Mouse (Mus musculus): ENCODE measurements at regions not wholly inside any gene's neighbourhood (a gene's known extent, or its start where the extent isn't known, plus 50 kb on each side); places are given as distances from the start of the nearest gene placed in this dataset.

- DNase-seq, result no peak
These were observed 225.6 kb downstream of the Mbnl1 start for GRCm38 (mm10) chr3:60698189-60698588.

GRCm38 (mm10) chr3:60707139-60707538 is 234.5 kb downstream of the Mbnl1 start:
- DNase-seq, result no peak

GRCm38 (mm10) chr3:60712896-60713295 is 240.3 kb downstream of the Mbnl1 start:
- no peak for DNase-seq

- DNase-seq, result no peak
These were observed 247.7 kb downstream of the Mbnl1 start for GRCm38 (mm10) chr3:60720322-60720721.

GRCm38 (mm10) chr3:60731331-60731730 is 258.7 kb downstream of the Mbnl1 start:
- DNase-seq, result no peak

GRCm38 (mm10) chr3:60740543-60741294 is 261.9 kb upstream of the P2ry1 start:
- DNase-seq, result no peak

GRCm38 (mm10) chr3:60741379-60741778 is 261.2 kb upstream of the P2ry1 start:
- no peak for DNase-seq

- DNase-seq, result no peak
These were observed 260.4 kb upstream of the P2ry1 start for GRCm38 (mm10) chr3:60742232-60742631.

GRCm38 (mm10) chr3:60745075-60745474 is 257.5 kb upstream of the P2ry1 start:
- no peak for DNase-seq

GRCm38 (mm10) chr3:60758568-60758967 is 244.0 kb upstream of the P2ry1 start:
- DNase-seq, result no peak

- no peak for DNase-seq
These were observed 243.5 kb upstream of the P2ry1 start for GRCm38 (mm10) chr3:60759046-60759445.

- DNase-seq, result no peak
These were observed 239.7 kb upstream of the P2ry1 start for GRCm38 (mm10) chr3:60762874-60763273.

- DNase-seq, result no peak
These were observed 237.5 kb upstream of the P2ry1 start for GRCm38 (mm10) chr3:60765079-60765478.

- no peak for DNase-seq
These were observed 233.6 kb upstream of the P2ry1 start for GRCm38 (mm10) chr3:60768996-60769395.

- no peak for DNase-seq
These were observed 230.7 kb upstream of the P2ry1 start for GRCm38 (mm10) chr3:60771866-60772265.

GRCm38 (mm10) chr3:60773383-60773782 is 229.2 kb upstream of the P2ry1 start:
- no peak for DNase-seq

- DNase-seq, result peak; percentile 22 to 29
These were observed 217.3 kb upstream of the P2ry1 start for GRCm38 (mm10) chr3:60785137-60785875.

- DNase-seq, result no peak
These were observed 214.6 kb upstream of the P2ry1 start for GRCm38 (mm10) chr3:60787989-60788388.

GRCm38 (mm10) chr3:60789441-60789840 is 213.2 kb upstream of the P2ry1 start:
- no peak for DNase-seq

- DNase-seq, result no peak
These were observed 210.4 kb upstream of the P2ry1 start for GRCm38 (mm10) chr3:60792166-60792565.

- no peak for DNase-seq
These were observed 206.4 kb upstream of the P2ry1 start for GRCm38 (mm10) chr3:60796207-60796606.

- DNase-seq, result no peak
These were observed 204.8 kb upstream of the P2ry1 start for GRCm38 (mm10) chr3:60797808-60798207.

GRCm38 (mm10) chr3:60798461-60798860 is 204.1 kb upstream of the P2ry1 start:
- DNase-seq, result no peak

GRCm38 (mm10) chr3:60798862-60799261 is 203.7 kb upstream of the P2ry1 start:
- DNase-seq, result no peak
